Mouse (Mus musculus) liver, postnatal 0 days (tissue): ENCODE measurements around the gene Filip1.

Source experiments
- CTCF ChIP-seq: sonication (generic); IDR thresholded peaks from 2 replicates; pipeline ENCODE4 v1.5.1; 2016; ENCODE audit warnings: antibody characterized with exemption, low read depth
- EP300 ChIP-seq: IDR thresholded peaks from 2 replicates; pipeline ENCODE4 v1.6.1; 2016; ENCODE audit warnings: antibody characterized with exemption, low read depth, mild to moderate bottlenecking

- no peak for TF ChIP-seq EP300
- TF ChIP-seq CTCF: no peak
Observed at GRCm38 (mm10) chr9:79880031-79880430, 132.6 kb downstream of the Filip1 start.
